Mouse (Mus musculus) gastrocnemius, postnatal 14 days (tissue): ENCODE measurements around the gene Glycam1. TPM values are rescaled to one million over a fixed set of nuclear protein-coding genes. Genes with fewer than 3 reads are reported as not detected.

Source experiments
- DNase-seq: peaks from one replicate; pipeline ENCODE4 v3.0.0; 2021; ENCODE audit warnings: mixed read lengths
- intact Hi-C: fragments of 180-260 bp; cut with DNase I; formaldehyde crosslinking; loops from one replicate; pipeline ENCODE4 v1.15.1; 2025; ENCODE audit warnings: low total_unique reads
- total RNA-seq, 2 experiments: library from RNA; stranded (reverse); gene quantifications; 2 replicates each; pipeline ENCODE4 v1.2.3; 2021

Glycam1 gene
- total RNA-seq, 2 experiments from 2014 or later: not detected

DNA sequence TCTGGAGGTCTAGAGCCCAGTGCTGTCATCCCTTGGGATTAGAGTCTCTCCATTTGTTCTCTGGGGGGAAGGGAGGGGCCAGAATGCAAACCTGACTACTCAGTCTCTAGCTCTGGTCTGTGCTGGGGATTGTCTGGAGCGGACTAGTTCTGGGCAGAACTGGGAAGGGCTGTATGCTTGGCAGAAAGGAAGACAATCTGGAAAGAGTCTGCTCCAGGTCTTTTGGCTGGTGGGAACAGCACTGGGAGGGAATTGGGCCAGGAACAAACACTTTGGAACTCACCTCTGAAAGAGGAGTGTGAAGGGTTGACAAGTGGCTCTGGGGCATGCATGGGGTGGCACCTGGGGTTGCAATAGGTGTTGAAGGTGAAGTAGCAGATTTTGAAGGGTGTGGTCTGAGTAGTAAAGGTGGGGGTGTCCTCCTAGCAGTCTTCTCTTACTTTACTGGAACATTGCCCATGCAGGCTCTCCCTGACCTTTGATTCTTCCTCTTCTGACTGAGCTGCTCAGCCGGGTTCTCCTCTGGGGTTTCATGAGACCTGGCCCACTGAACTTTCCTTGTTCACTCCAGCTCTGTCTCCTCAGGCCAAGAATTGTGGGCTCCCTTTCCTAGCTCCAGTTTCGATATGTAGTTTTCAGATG is 42.3 kb downstream of the Glycam1 start:
- intact Hi-C loops: no loop called here
- DNase-seq: no peak

DNA sequence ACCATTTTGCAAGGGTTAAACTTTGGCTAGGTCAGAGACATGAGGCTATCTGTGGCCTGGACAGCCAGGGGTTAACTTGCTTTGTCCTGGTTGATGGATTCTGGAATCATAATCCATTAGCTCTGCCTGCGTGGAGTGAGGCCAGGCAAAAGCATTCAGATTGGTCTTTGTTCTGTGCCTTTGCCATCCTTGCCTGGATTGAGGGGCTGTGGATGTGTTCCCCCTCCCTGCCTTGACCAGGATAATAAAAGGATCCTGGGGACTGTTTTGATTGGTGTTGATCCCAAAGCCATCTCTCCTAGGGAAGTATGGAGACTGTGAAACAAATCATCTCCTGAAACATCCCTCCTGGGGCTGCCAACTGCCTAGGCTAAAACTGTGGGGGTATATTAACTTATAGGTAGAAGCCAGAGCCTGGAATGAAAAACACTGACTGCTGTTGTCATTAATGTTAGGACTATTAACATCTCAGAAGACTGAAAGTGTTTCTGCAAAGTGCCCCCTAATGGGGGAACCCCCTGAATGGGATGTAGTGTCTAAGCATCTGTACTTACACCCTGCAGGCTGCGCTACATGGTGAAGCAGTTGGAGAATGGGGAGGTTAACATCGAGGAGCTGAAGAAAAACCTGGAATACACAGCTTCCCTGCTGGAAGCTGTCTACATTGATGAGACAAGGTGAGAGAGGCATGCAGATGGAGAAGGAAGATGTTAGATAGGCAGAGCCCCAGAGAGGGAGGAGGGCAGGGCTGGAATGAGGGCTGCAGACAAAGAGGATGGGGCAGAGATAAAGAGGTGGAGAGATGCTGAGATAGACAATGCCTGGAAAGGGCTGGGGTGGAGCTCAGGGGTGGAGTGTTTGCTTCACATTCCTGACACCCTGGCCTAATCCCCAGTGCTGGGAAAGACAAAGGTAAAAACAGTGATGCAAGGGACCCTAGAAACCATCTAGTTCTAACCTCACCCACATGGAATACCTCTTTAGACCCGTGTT is 45.2 kb downstream of the Glycam1 start:
- intact Hi-C loops: no loop called here
- no peak for DNase-seq

DNA sequence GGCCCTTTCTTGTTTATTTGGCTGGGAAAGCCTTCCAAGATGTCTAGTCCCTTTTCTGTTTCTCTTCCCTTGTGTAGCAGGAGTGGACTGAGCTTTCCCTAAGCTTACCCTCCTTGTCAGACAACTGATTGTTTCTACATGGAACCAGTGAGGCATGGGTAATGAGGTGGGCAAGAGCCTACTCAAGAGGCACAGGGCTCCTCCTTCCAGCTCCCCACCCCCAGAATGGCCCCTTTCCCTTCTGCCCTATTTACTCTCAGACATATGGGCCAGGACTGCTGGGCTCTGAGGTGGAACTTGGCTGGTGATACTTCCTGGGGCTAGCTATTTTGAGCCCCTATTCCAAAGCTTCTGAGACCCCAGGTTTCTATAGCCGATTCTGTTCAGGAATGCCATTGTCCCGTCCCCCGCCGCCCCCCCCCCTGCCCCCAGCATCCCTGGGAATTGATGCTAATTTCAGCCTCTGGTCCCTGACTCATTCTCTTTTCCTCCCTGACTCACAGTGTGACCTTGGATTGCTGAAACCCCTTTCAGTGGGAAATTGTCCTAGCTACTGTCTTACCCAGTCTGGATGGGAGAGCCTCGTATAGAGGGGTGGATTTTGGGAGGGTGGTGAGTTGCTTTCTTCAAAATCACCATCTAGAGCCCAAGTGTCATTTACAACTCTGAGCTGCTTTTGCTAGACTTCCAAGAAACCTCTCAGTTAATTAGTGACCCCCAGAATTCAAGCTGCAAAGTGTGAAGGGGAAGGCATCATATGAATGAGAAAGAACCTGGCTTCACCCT is 46.1 kb downstream of the Glycam1 start:
- intact Hi-C loops: no loop called here
- DNase-seq: no peak

DNA sequence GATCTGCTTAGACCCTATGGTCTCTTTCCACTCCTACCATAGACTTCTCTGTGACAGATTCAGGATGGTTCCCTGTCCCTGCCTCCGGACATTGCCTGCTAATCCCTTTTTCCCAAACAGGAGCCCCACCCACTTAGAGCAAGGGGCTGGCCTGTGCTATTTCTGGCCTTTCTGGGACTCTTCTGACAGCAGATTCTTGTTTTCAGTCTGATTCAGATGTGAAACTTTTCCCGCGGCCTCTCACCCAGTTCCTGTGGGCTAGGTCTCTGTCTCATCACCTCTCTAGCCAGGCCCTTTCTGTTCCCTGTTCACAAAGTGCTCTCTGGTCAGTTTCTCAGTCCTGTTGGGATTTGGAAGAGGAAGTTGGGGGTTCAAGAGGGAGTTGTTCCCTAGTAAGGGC is 50.0 kb downstream of the Glycam1 start:
- no peak for DNase-seq
- intact Hi-C loops: no loop called here

DNA sequence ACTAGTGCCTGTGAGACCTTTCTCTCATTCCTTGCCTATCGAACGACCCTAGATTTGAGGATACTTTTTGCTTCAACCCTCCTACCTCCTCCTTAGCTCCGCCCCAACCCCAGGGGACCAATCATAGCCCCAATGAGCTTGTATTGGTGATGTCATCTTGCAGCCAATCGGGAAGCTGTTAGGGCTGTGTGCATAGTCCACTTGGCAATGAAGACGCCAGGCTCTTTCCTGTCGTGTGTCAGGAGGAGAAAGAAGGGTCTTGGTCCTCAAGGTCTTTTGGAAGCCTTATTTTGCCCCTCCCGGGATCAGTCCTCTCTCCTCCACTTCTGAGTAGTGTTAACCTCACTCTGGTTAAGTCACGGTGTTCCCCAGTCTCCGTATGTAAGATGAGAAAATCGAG is 50.8 kb downstream of the Glycam1 start:
- DNase-seq: peak; percentile 78
- intact Hi-C loops: no loop called here

DNA sequence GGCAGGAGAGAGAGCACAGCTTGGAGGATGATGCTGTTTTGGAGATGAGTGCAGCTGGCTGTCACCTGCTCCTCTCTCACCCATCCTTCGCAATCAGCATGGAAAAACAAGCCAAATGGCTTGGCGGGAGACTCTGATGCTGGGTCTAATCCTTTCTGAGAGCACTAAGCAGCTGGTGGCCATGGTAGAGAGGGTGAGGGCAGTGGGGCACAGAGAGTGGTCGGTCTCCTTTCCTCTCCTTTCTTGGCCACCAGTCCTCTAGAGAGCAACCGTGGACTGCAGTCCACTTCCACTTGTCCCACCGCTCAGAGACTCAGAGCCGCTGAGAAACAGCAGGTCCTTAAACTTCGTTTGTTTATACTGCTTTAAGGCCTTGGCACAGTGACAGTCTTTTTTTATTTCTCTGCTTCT is 51.3 kb downstream of the Glycam1 start:
- intact Hi-C loops: no loop called here
- DNase-seq: no peak

Other genes with a start within 250 kb of the Glycam1 start
- 10 to 100 TPM; 31.3 to 32.1 TPM for gene Zfp385a, start 225.0 kb downstream of the Glycam1 start, total RNA-seq
- gene Itga5, start 198.3 kb downstream of the Glycam1 start, total RNA-seq: 10 to 100 TPM; 22.5 to 25.7 TPM
- gene Gtsf1, start 134.6 kb downstream of the Glycam1 start, total RNA-seq: not detected
- gene Gtsf2, start 116.6 kb downstream of the Glycam1 start, total RNA-seq: not detected
- 1 to 10 TPM; 1.7 to 1.8 TPM for gene Nckap1l, start 111.3 kb downstream of the Glycam1 start, total RNA-seq
- gene Pde1b, start 62.0 kb downstream of the Glycam1 start, total RNA-seq: 1 to 10 TPM in 1 of 2 experiments, under 1 TPM in 1; 0.94 to 1.2 TPM
- 10 to 100 TPM; 42.5 to 58.1 TPM for gene Ppp1r1a, start 27.1 kb downstream of the Glycam1 start, total RNA-seq
- gene Mucl1, start 190.4 kb upstream of the Glycam1 start, total RNA-seq: under 1 TPM in 1 of 2 experiments, not detected in 1; 0.39 TPM